Mouse (Mus musculus) cerebellum, adult 2 months (tissue): ENCODE results near the gene Lman2.

Experiments used
- CTCF ChIP-seq: fragments of 200-500 bp; IDR thresholded peaks from 2 replicates; pipeline ENCODE4 v1.5.1; 2011; ENCODE audit warnings: low read depth, mild to moderate bottlenecking, control low read depth, low read length, moderate library complexity, borderline replicate concordance; ENCODE audit not compliant: insufficient read depth
- POLR2A ChIP-seq: fragments of 200-500 bp; IDR thresholded peaks from 2 replicates; pipeline ENCODE4 v1.6.1; 2011; ENCODE audit warnings: low read length, control low read depth, borderline replicate concordance; ENCODE audit not compliant: insufficient read depth

GRCm38 (mm10) chr13:55296760-55297159 lies 65.8 kb downstream of the Lman2 start:
- TF ChIP-seq CTCF: no peak
- no peak for TF ChIP-seq POLR2A
